Mouse (Mus musculus): Measurements from ENCODE around the gene Ppp1r36. TPM values are rescaled to one million over a fixed set of nuclear protein-coding genes. Genes with fewer than 3 reads are reported as not detected.
A peak's percentile ranks its signal among the peaks of the same experiment; 100 is the strongest.

Gene Ppp1r36
- total and polyA plus RNA-seq, 3 experiments = not detected

GRCm38 (mm10) chr12:76409166-76409565, 8.2 kb upstream of the Ppp1r36 start:
- Histone ChIP-seq H3K36me3 (ENCODE audit: control insufficient read depth in 1 of 2, insufficient read depth in 2 of 2, low read length in 2 of 2) (no peaks in the 10 kb centered on the region), H3K27ac (ENCODE audit: control insufficient read depth, low read depth, low read length) (no peak overlapping the region), H3K9ac (ENCODE audit: control insufficient read depth, low read depth, low read length, poor library complexity, severe bottlenecking) (no peak overlapping the region), H3K79me2 (ENCODE audit: control insufficient read depth, insufficient read depth, low read length, poor library complexity) (no peaks in the 10 kb centered on the region), H3K27me3 (ENCODE audit: control insufficient read depth in 1 of 2, insufficient read depth in 2 of 2, low read length in 2 of 2) (no peaks in the 10 kb centered on the region), H3K9me3 (replicated peaks; ENCODE audit: insufficient read depth, low read length) (no peaks in the 10 kb centered on the region), H3K4me3 (ENCODE audit: control insufficient read depth in 1 of 2, insufficient read depth in 1 of 2, low read depth in 2 of 2, low read length in 2 of 2) (no peak overlapping the region), H3K4me1 (ENCODE audit: control insufficient read depth in 1 of 2, insufficient read depth in 2 of 2, low read length in 2 of 2) (no peaks in the 10 kb centered on the region)
- DNase-seq (ENCODE audit: low read depth, low spot score) = no peak
- TF ChIP-seq ZC3H11A (IDR thresholded peaks at IDR 0.05; ENCODE audit: low read depth, low read length) = no peak
- TF ChIP-seq ZKSCAN1 (IDR thresholded peaks at IDR 0.05; ENCODE audit: low read depth, low read length) = no peak
- TF ChIP-seq TAL1 (IDR thresholded peaks at IDR 0.05; ENCODE audit: low read length) = no peak

GRCm38 (mm10) chr12:76415383-76416010, 1.8 kb upstream of the Ppp1r36 start:
- peak; percentile 86 for DNase-seq (ENCODE audit: low read depth, low spot score)
- no peaks in the 10 kb centered on the region for H3K27me3 ChIP-seq (ENCODE audit: control insufficient read depth in 1 of 2, insufficient read depth in 2 of 2, low read length in 2 of 2)
- H3K4me3 ChIP-seq (ENCODE audit: control insufficient read depth in 1 of 2, insufficient read depth in 1 of 2, low read depth in 2 of 2, low read length in 2 of 2) = peak overlapping the region; percentile 46 to 52
- peak overlapping the region; percentile 13 for H3K9ac ChIP-seq (ENCODE audit: control insufficient read depth, low read depth, low read length, poor library complexity, severe bottlenecking)
- peak overlapping the region; percentile 64 for H3K27ac ChIP-seq (ENCODE audit: control insufficient read depth, low read depth, low read length)
- peaks cover 0 to 5% of the 10 kb centered on the region in 2 experiments; a peak in 1 of 4 replicates for H3K36me3 ChIP-seq (ENCODE audit: control insufficient read depth in 1 of 2, insufficient read depth in 2 of 2, low read length in 2 of 2)
- peaks cover 7 to 11% of the 10 kb centered on the region in 2 experiments for H3K4me1 ChIP-seq (ENCODE audit: control insufficient read depth in 1 of 2, insufficient read depth in 2 of 2, low read length in 2 of 2)
- H3K9me3 ChIP-seq (replicated peaks; ENCODE audit: insufficient read depth, low read length) = no peaks in the 10 kb centered on the region
- no peaks in the 10 kb centered on the region for H3K79me2 ChIP-seq (ENCODE audit: control insufficient read depth, insufficient read depth, low read length, poor library complexity)
- TF ChIP-seq ZKSCAN1 (IDR thresholded peaks at IDR 0.05; ENCODE audit: low read depth, low read length) (no peak), ETS1 (IDR thresholded peaks at IDR 0.05; ENCODE audit: low read depth, low read length) (no peak), MAFK (IDR thresholded peaks at IDR 0.05; ENCODE audit: borderline replicate concordance, low read depth, low read length) (no peak), TCF12 (IDR thresholded peaks at IDR 0.05; ENCODE audit: low read depth, low read length) (peak; percentile 42; the same call in 1 of the 2 replicates), BHLHE40 (IDR thresholded peaks at IDR 0.05; ENCODE audit: borderline replicate concordance, low read depth, low read length) (no peak), TBP (IDR thresholded peaks at IDR 0.05; ENCODE audit: low read depth, low read length) (peak; percentile 95), RCOR1 (IDR thresholded peaks at IDR 0.05; ENCODE audit: low read depth, low read length) (peak; percentile 29; the same call in 1 of the 2 replicates), CHD2 (IDR thresholded peaks at IDR 0.05; ENCODE audit: low read length) (no peak), CTCF (IDR thresholded peaks at IDR 0.05 in 2 of 3, conservative IDR thresholded peaks at IDR 0.05 in 1 of 3; ENCODE audit: control insufficient read depth in 1 of 3, insufficient read depth in 1 of 3, low read depth in 2 of 3, low read length in 3 of 3, poor library complexity in 1 of 3, severe bottlenecking in 1 of 3) (no peak), KAT2A (conservative IDR thresholded peaks at IDR 0.05; ENCODE audit: low read depth, low read length) (no peak; the same call in 1 of the 2 replicates), ELF1 (IDR thresholded peaks at IDR 0.05; ENCODE audit: low read depth, low read length) (no peak), SIN3A (IDR thresholded peaks at IDR 0.05; ENCODE audit: low read length) (peak; percentile 59; the same call in 1 of the 2 replicates), ZC3H11A (IDR thresholded peaks at IDR 0.05; ENCODE audit: low read depth, low read length) (no peak), NRF1 (IDR thresholded peaks at IDR 0.05; ENCODE audit: insufficient read depth, low read depth, low read length, poor library complexity, severe bottlenecking) (no peak), MAX (IDR thresholded peaks at IDR 0.05; ENCODE audit: low read length) (no peak; the same call in 1 of the 2 replicates), MYB (IDR thresholded peaks at IDR 0.05; ENCODE audit: low read depth, low read length) (peak; percentile 69), MYC (IDR thresholded peaks at IDR 0.05; ENCODE audit: low read depth, low read length) (no peak), GABPA (IDR thresholded peaks at IDR 0.05; ENCODE audit: low read depth, low read length) (no peak), USF1 (IDR thresholded peaks at IDR 0.05; ENCODE audit: low read depth, low read length) (no peak), GATA1 (IDR thresholded peaks at IDR 0.05; ENCODE audit: low read depth, low read length) (peak; percentile 64), MAZ (IDR thresholded peaks at IDR 0.05; ENCODE audit: low read depth, low read length) (no peak), POLR2A (IDR thresholded peaks at IDR 0.05; ENCODE audit: control insufficient read depth in 1 of 2, insufficient read depth in 1 of 2, low read depth in 1 of 2, low read length in 2 of 2, poor library complexity in 1 of 2) (no peak), CHD1 (IDR thresholded peaks at IDR 0.05; ENCODE audit: low read depth, low read length) (no peak), MXI1 (IDR thresholded peaks at IDR 0.05; ENCODE audit: low read depth, low read length) (no peak; the same call in 1 of the 2 replicates), UBTF (IDR thresholded peaks at IDR 0.05; ENCODE audit: borderline replicate concordance, insufficient read depth, low read depth, low read length) (no peak), POLR2AphosphoS5 (IDR thresholded peaks at IDR 0.05; ENCODE audit: borderline replicate concordance, low read depth, low read length) (no peak), HCFC1 (IDR thresholded peaks at IDR 0.05; ENCODE audit: low read depth, low read length) (no peak), USF2 (IDR thresholded peaks at IDR 0.05; ENCODE audit: borderline replicate concordance in 1 of 2, insufficient read depth in 1 of 2, low read depth in 1 of 2, low read length in 2 of 2) (no peak), EP300 (IDR thresholded peaks at IDR 0.05; ENCODE audit: low read depth in 1 of 2, low read length in 2 of 2) (peak; percentile 66 to 70)

All from MEL (cell line).